Comparison of ENCODE assay signal across 28 mouse cellular contexts in the genomic region with DNA sequence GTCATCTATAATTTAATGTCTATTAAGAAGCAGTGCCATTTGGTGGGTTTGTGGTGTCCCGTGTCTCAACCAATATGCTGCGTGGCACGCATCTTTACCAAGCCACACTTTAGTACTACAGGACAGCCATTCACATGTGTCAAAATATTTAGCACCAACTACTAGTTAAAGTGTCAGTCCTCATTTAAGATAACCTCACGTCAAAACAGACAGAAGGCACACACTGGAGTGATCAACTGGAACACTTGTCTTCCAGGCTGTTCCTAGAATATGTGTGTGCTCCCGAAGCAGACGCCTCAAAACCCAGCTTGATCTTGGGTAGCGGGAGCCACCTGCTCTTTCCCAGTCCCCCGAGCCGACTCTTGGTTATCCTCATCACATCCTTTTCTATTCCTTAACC.
"Had no signal": no experiment of that assay in that cellular context is flagged by ENCODE, and none has a peak within 500 bp of the region (broad histone marks: within the 10 kb centered on the region; RNA-seq: fewer than 3 reads in every experiment).

No protein-coding gene starts in this region.

- H3K9ac ChIP-seq: heart, embryonic 12.5 days; hindbrain, embryonic 12.5 days; hindbrain, embryonic 14.5 days; intestine, embryonic 15.5 days; limb, embryonic 12.5 days; liver, embryonic 13.5 days; liver, embryonic 15.5 days; liver, postnatal 0 days had no signal

- H3K27ac ChIP-seq: gastrocnemius, adult 2 months; heart, embryonic 10.5 days; hindbrain, embryonic 10.5 days; hindbrain, embryonic 12.5 days; hindbrain, embryonic 14.5 days; intestine, embryonic 15.5 days; layer of hippocampus, adult 2 months; left cerebral cortex, adult 2 months; limb, embryonic 10.5 days; limb, embryonic 12.5 days; liver, embryonic 13.5 days; liver, embryonic 15.5 days had no signal

- H3K4me2 ChIP-seq: heart, embryonic 12.5 days; hindbrain, embryonic 12.5 days; hindbrain, embryonic 14.5 days; intestine, embryonic 15.5 days; limb, embryonic 12.5 days; liver, embryonic 11.5 days; liver, embryonic 13.5 days; liver, embryonic 15.5 days had no signal

- H3K9me3 ChIP-seq: heart, embryonic 10.5 days; hindbrain, embryonic 12.5 days; intestine, embryonic 15.5 days; limb, embryonic 10.5 days; limb, embryonic 12.5 days; liver, embryonic 13.5 days; liver, embryonic 15.5 days had no signal

- H3K36me3 ChIP-seq: heart, embryonic 12.5 days; intestine, embryonic 15.5 days; limb, embryonic 10.5 days; liver, embryonic 13.5 days; liver, embryonic 15.5 days had no signal

- ATAC-seq: hindbrain, embryonic 16.5 days; inflammation-experienced regulatory T-cells, adult 6 months; intestine, embryonic 15.5 days; intestine, postnatal 0 days; liver, postnatal 0 days had no signal

- H3K4me1 ChIP-seq: heart, embryonic 10.5 days; heart, embryonic 12.5 days; hindbrain, embryonic 10.5 days; hindbrain, embryonic 12.5 days; intestine, embryonic 15.5 days; limb, embryonic 10.5 days; limb, embryonic 12.5 days; liver, embryonic 13.5 days; liver, embryonic 15.5 days had no signal

- H3K27me3 ChIP-seq: heart, embryonic 12.5 days; hindbrain, embryonic 12.5 days; intestine, embryonic 15.5 days; limb, embryonic 12.5 days; liver, embryonic 13.5 days; liver, embryonic 15.5 days had no signal

- H3K4me3 ChIP-seq: gastrocnemius, adult 2 months; heart, embryonic 10.5 days; heart, embryonic 12.5 days; hindbrain, embryonic 10.5 days; hindbrain, embryonic 12.5 days; intestine, embryonic 15.5 days; layer of hippocampus, adult 2 months; left cerebral cortex, adult 2 months; limb, embryonic 10.5 days; limb, embryonic 12.5 days; liver, embryonic 13.5 days; liver, embryonic 15.5 days had no signal

- DNase-seq: gastrocnemius, adult 2 months; gastrocnemius, postnatal 10 days; gastrocnemius, postnatal 25 days; heart, adult 18-20 months; heart, postnatal 10 days; heart, postnatal 4 days; kidney, adult 18-20 months; kidney, adult 8-10 months; kidney, postnatal 10 days; kidney, postnatal 36 days; liver; liver, embryonic 13.5 days; liver, postnatal 0 days had no signal
